ENCODE assay signal across 10 mouse cellular contexts in genomic region chr5:131650381-131650891, GRCm38 (mm10).
DNase-seq lines count a peak whose midpoint lies in the region; ATAC-seq and TF ChIP-seq lines count a peak whose summit lies in the region.
"Had no signal": no experiment of that assay in that cellular context is flagged by ENCODE, and none has a peak within 500 bp of the region (broad histone marks: within the 10 kb centered on the region; RNA-seq: fewer than 3 reads in every experiment).

No protein-coding gene starts in this region.

- no peaks in the 10 kb centered on the region for H3K79me2 ChIP-seq in liver, adult 2 months (ENCODE audit: control insufficient read depth, insufficient read depth, low read length)

- no peak for TF ChIP-seq CTCF in liver, adult 2 months (IDR thresholded peaks at IDR 0.05; ENCODE audit: low read depth, low read length)

- H3K4me1 ChIP-seq in liver, adult 2 months (ENCODE audit: control insufficient read depth, insufficient read depth, low read length), result no peaks in the 10 kb centered on the region
- H3K4me1 ChIP-seq in midbrain, embryonic 13.5 days (replicated peaks), result peaks cover 71% of the 10 kb centered on the region

- H3K4me2 ChIP-seq in midbrain, embryonic 13.5 days (replicated peaks), result no peak overlapping the region
- H3K4me2 ChIP-seq: hindbrain, embryonic 15.5 days; neural tube, embryonic 12.5 days had no signal

- peak; percentile 4 for DNase-seq in liver, adult 2 months (ENCODE audit: extremely low read depth, low read depth, low spot score)
- DNase-seq in liver, result no peak
- peak; percentile 88 to 93 for DNase-seq in cerebellum, postnatal 10 days
- DNase-seq in kidney, adult 18-20 months, result peak; percentile 35
- no peak for DNase-seq in thymus, postnatal 10 days (ENCODE audit: low spot score in 2 of 2)
- DNase-seq in right cerebral cortex, adult 18-20 months, result no peak

- no peak overlapping the region for H3K4me3 ChIP-seq in liver, adult 2 months (ENCODE audit: insufficient read depth, low read depth, low read length)
- no peak overlapping the region for H3K4me3 ChIP-seq in midbrain, embryonic 13.5 days (replicated peaks)
- H3K4me3 ChIP-seq: hindbrain, embryonic 15.5 days; neural tube, embryonic 12.5 days had no signal

- no peak overlapping the region for H3K9ac ChIP-seq in liver, adult 2 months (ENCODE audit: low read depth, low read length)
- H3K9ac ChIP-seq in midbrain, embryonic 13.5 days (replicated peaks), result no peak overlapping the region
- H3K9ac ChIP-seq: hindbrain, embryonic 15.5 days; neural tube, embryonic 12.5 days had no signal

- H3K36me3 ChIP-seq in liver, adult 2 months (ENCODE audit: control insufficient read depth, insufficient read depth, low read length), result no peaks in the 10 kb centered on the region
- H3K36me3 ChIP-seq in midbrain, embryonic 13.5 days, result no peaks in the 10 kb centered on the region
- H3K36me3 ChIP-seq: hindbrain, embryonic 15.5 days; neural tube, embryonic 12.5 days had no signal

- H3K27ac ChIP-seq in liver, adult 2 months (replicated peaks; ENCODE audit: insufficient read depth, low read depth, low read length), result no peak overlapping the region
- peak overlapping the region; percentile 41; the same call in 1 of the 2 replicates for H3K27ac ChIP-seq in midbrain, embryonic 13.5 days
- H3K27ac ChIP-seq: hindbrain, embryonic 15.5 days; neural tube, embryonic 12.5 days had no signal

- no peak for ATAC-seq in midbrain, embryonic 13.5 days
- no peak for ATAC-seq in inflammation-experienced regulatory T-cells, adult 6 months

- H3K27me3 ChIP-seq in liver, adult 2 months (ENCODE audit: control insufficient read depth, insufficient read depth, low read length), result no peaks in the 10 kb centered on the region
- H3K27me3 ChIP-seq in midbrain, embryonic 13.5 days, result peaks cover 54% of the 10 kb centered on the region
- H3K27me3 ChIP-seq: hindbrain, embryonic 15.5 days; neural tube, embryonic 12.5 days had no signal

- WGBS in liver, adult 2 months, result 25% methylated on average over 11 of the region's 11 CpGs
- 20% methylated on average over 11 of the region's 11 CpGs for WGBS in midbrain, embryonic 13.5 days

- no peak for TF ChIP-seq POLR2A in liver, adult 2 months (IDR thresholded peaks at IDR 0.05; ENCODE audit: extremely low read depth, insufficient read depth, low read length)

- H3K9me3 ChIP-seq in midbrain, embryonic 13.5 days, result no peaks in the 10 kb centered on the region
- H3K9me3 ChIP-seq: hindbrain, embryonic 15.5 days; neural tube, embryonic 12.5 days had no signal

Comparison
In these comparisons a context has a peak if more than half of its experiments do, and no peak if none do; other contexts are left out.
1. DNase-seq: peak in liver, adult 2 months (single experiment), cerebellum, postnatal 10 days (2 of 2) and kidney, adult 18-20 months (single experiment); none in liver (single experiment), thymus, postnatal 10 days (0 of 2) and right cerebral cortex, adult 18-20 months (single experiment).